Mouse (Mus musculus): Measurements from ENCODE around the gene Hexim1. TPM values are rescaled to one million over a fixed set of nuclear protein-coding genes. Genes with fewer than 3 reads are reported as not detected.
A peak's percentile ranks its signal among the peaks of the same experiment; 100 is the strongest.

Hexim1 gene
- total RNA-seq, 2 experiments from 2014 or later, result 10.7 to 27.9 TPM

DNA sequence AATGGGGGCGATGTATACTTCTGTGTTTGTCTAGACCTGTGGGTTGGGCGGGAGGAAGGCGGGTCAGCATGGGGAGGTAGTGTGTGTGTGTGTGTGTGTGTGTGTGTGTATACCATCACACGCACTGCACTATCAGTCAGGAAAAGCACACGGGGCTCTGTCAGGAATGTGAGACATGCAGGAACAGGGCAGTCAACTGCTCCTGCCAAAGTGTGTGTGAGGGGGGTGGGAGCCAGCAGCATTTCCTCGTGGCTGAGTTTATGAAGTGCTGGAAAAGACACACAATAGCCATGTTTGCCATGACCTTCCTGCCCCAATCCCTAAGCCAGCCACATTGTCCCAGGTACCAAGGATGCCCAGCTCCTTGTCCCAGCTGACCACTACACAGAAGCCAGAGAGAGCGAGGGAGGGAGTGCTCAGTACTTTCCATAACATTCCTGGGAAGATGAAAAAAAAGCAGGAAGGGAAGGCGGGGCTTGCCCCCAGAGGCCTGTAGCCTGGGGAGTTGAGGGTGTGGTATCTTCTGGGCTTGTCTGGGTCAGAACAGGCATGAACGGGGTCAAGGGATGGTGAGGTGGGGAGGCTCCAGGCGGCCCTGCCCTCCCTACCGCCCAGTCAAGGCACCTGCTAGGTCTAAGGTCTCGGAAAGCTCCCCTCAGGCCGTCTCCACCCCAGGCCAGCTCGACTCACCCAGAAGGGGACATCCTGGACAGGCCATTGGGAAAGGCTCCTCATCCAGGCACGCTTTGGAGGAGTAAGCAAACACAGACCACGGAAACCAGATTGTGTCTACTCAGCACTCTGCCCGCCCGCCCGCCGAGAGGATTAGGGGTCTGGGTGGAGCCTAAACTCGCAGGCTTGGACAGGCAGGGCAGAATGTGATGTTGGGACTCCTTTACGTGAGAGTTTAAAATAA, 18.8 kb upstream of the Hexim1 start:
- ATAC-seq (replicated peaks; ENCODE audit: poor library complexity), result no peak

DNA sequence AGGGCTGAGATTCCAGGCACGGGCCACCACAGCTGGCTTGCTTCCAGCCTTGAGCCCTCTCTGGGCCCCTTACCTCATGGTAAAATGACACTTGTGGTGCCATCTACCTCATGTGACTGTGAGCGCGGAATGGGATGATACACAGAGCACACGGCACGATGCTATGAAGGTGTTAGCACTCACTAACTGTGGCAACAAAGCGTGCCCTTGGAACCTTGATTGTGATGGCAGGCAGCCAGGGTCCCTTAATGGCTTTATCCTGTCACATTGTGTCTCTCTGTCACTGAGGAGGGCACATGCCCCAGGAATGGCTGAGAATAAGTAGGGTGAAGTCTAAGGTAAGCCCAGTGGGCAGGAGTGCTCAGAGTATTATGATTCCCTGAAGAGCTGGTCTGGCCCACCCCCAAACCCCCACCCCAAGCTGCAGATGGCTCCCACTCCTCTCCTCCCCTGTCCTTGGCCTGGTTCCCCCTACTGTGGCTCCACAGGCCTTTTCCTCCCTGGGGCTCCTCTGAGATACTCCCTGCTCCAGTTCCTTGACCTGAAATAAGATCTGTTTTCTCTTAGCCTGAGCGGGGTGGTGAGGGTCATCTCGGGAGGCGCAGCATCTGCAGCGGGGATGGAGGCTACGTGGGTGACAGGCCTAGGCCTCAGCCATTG, 17.4 kb upstream of the Hexim1 start:
- no peak for ATAC-seq (replicated peaks; ENCODE audit: poor library complexity)

- ATAC-seq (replicated peaks; ENCODE audit: poor library complexity), result no peak
Observed at GRCm38 (mm10) chr11:103099352-103099940, 16.6 kb upstream of the Hexim1 start.

- ATAC-seq (replicated peaks; ENCODE audit: poor library complexity), result no peak
Observed at GRCm38 (mm10) chr11:103100361-103100760, 15.7 kb upstream of the Hexim1 start.

GRCm38 (mm10) chr11:103101481-103101865, 14.6 kb upstream of the Hexim1 start, which contains the start of the genes Plcd3 and Acbd4:
TSS of gene Plcd3 (minus strand) at chr11:103101658.
TSS of gene Acbd4 (plus strand) at chr11:103101682.
- ATAC-seq (replicated peaks; ENCODE audit: poor library complexity), result peak; percentile 43

- no peak for ATAC-seq (replicated peaks; ENCODE audit: poor library complexity)
Observed at GRCm38 (mm10) chr11:103101866-103102501, 14.0 kb upstream of the Hexim1 start.

DNA sequence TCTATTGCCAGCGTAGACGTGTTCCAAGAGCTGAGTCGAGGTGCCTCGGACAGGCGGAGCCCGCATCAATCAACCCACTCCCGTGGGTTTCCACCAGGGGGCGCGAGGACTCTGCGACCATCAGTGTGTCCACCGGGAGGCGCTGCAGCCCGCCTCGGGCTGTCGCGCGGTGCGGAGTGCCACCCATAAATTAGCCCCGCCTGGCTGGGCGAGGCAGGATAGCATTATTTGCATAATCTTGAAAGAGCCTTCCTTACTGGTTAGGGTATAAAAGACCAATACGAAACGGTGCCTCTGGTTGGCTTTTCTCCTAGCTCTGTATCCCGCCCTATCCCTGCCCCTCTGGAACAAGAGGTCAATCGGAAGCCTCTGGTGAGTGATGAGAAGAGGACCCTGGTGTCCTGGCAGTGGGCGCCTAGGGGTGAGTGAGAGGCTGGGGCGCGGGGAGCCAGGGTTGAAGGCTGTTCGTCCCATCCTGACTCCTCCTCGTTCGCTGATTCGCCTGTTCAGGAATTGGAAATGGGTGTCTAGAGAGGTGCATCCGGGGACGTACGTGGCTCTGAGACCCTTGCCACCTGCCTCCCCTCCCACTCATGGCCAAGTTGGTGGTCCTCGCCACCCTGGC, 13.2 kb upstream of the Hexim1 start:
- peak; percentile 85 for ATAC-seq (replicated peaks; ENCODE audit: poor library complexity)

- no peak for ATAC-seq (replicated peaks; ENCODE audit: poor library complexity)
Observed at GRCm38 (mm10) chr11:103103621-103104020, 12.4 kb upstream of the Hexim1 start.

- peak; percentile 36 for ATAC-seq (replicated peaks; ENCODE audit: poor library complexity)
Observed at GRCm38 (mm10) chr11:103104469-103104868, 11.6 kb upstream of the Hexim1 start.

DNA sequence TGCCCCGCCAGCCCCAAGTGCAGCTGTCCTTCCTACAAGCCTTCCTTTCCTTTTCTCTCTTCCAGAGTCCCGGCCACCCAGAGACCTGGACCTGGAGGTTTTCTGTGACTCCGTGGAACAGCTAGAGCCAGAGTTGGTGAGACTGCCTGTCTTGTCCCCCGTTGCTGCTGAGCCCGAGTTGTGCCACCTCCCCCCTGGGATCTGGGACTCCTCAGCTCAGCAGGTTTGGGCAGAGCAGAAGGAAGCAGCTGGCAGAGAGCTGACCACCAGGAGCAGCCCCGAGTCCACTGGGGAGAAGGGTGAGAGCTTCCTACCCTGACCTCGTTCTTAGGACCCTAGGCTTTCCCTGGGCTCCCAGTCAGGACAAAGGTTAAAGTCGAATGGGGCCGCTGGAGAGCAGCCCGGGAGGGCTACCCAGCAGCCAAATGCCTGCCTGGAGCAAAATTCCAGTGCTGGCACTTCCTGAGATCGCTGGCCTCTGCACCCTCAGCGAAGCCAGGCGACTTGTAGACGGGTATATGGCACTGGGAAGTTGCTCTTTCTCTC, 10.8 kb upstream of the Hexim1 start:
- no peak for ATAC-seq (replicated peaks; ENCODE audit: poor library complexity)

DNA sequence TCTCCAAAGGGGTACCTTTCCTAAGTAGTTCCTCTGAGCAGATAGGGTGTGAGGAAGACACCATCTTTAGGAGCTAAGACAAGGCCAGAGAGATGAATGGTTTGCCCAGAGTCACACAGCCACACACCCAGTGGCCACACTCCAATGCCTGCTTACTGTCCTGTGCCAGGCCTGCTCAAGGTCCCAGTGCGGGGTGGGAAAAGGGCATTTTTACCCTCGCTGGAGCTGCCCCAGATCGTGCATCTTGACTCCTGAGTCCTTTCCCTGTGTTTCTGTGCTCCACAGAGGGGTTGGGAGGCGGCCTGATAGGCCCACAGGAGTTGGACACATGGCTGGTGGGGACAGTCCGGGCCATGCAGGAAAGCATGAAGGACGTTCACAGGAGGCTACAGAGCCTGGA, 10.2 kb upstream of the Hexim1 start:
- ATAC-seq (replicated peaks; ENCODE audit: poor library complexity), result no peak

- ATAC-seq (replicated peaks; ENCODE audit: poor library complexity), result no peak
Observed at GRCm38 (mm10) chr11:103106386-103106785, 9.6 kb upstream of the Hexim1 start.

DNA sequence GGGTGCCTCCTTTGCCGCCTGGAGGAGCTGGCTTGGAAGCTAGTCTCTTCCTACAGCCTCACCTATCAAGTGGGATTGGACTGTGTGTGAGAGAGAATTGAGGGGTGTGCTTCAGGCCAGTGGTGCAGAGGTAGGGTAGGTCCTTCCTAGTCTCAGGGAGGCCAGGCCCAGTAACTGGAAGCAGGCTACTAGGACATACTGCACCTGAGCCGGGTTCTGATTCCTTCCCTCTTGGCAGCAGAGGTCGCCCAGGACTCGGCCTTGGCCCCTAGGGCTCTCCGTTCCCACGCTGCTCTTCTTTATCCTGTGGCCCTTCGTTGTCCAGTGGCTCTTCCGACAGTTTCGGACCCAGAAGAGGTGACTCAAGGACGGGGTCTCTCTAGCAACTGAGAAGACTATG, 4.7 kb upstream of the Hexim1 start:
- no peak for ATAC-seq (replicated peaks; ENCODE audit: poor library complexity)

DNA sequence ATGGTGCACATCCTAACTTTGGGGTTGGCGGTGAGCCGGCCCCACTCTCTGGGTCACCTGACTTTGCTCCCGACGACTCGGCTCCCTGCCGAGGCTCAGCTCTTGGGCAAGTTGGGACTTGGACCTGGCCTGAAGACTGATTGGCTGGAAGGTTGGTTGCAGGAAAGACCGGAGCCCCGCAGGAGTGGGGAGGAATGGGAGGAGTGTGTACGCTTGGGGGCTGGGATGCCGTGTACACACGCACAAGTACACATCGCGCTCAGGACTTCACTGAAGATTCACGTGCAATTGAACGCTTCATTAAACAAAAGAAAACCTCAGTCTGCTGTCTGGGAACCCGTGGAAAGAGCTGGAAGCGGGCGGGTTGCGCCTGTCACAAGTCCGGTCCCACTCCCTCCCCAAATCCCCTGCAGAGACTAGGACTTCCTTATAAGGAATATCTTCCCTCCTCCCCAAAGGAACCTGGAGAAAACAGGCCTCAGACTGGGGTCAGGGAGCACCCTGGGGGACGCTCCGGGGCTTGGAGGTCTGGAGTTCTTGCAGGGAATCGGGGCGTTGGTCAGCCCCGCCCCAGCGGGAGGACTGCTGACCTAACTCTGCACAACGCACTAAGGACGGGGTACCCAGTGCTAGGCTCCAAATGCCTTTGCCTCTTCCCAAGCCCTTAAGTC, 4.0 kb upstream of the Hexim1 start:
- no peak for ATAC-seq (replicated peaks; ENCODE audit: poor library complexity)

DNA sequence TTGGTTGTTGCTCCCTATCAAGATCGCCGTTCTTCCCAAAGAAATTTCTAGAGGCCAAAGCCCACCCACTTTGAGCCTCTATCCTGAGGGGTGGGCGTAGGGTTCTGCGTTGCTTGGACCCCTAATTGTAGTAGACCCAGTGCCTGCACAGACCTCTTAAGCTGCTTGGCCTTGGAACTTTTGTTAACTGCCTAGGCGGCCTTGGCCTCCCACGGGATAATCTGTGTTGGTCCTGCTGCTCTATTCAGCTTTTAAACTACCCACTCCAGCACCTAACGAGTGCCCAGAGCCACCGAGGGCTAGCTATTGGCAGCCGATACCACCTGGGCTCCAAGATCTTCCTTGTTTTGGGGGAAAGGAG, 3.5 kb upstream of the Hexim1 start:
- no peak for ATAC-seq (replicated peaks; ENCODE audit: poor library complexity)

GRCm38 (mm10) chr11:103113005-103113404, 3.0 kb upstream of the Hexim1 start:
- ATAC-seq (replicated peaks; ENCODE audit: poor library complexity), result no peak

- no peak for ATAC-seq (replicated peaks; ENCODE audit: poor library complexity)
Observed at GRCm38 (mm10) chr11:103113771-103114170, 2.3 kb upstream of the Hexim1 start.

DNA sequence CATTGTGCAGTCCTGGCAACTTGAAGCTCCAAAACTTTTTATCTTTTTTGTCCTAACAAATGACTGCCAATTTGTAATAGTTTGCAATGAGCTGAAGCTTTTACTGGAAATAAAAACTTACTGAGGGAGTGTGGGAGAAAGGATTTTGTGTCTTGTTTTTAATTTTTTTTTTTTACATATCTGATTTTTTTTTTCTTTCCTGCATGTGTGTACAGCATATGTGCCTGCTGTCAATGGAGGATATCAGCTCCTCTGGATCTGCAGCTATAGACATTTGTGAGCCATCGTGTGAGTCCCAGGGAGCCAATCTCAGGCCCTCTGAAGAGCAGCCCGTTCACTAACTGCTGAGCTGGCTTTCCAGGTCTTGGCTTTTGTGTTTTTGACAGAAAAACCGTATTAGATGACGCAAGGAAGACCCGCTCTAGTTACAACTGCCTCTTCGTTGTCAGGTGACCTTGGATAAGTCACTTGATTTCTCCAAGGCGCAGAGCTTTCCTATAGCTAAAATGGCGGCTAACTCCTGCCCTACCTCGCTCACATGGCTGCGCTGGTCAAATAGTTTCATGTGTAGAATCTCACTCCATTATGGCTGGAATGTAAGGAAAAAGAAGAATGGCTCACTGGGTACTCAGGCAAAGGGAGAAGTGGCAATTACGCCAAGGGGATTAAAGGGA, 1.6 kb upstream of the Hexim1 start:
- ATAC-seq (replicated peaks; ENCODE audit: poor library complexity), result no peak

All from megakaryocyte progenitor cell, adult 5-6 weeks (primary cell).